Mouse (Mus musculus) embryonic fibroblast, embryonic 13.5 days (primary cell): ENCODE results near the gene Pfdn6.

Experiments used
- CTCF ChIP-seq: IDR thresholded peaks from 2 replicates; pipeline ENCODE4 v1.5.1; 2011; ENCODE audit warnings: mild to moderate bottlenecking, control low read depth, low read length, moderate library complexity, borderline replicate concordance; ENCODE audit not compliant: insufficient read depth
- POLR2A ChIP-seq: IDR thresholded peaks from 2 replicates; pipeline ENCODE4 v1.6.1; 2011; ENCODE audit warnings: low read depth, mild to moderate bottlenecking, control low read depth, low read length, moderate library complexity

- TF ChIP-seq CTCF = no peak
- no peak for TF ChIP-seq POLR2A
Observed at GRCm38 (mm10) chr17:33900281-33900988, 39.7 kb downstream of the Pfdn6 start.
